Mouse (Mus musculus) bone marrow, adult 2 months (tissue): ENCODE results near the gene Wfdc1. TPM values are rescaled to one million over a fixed set of nuclear protein-coding genes. Genes with fewer than 3 reads are reported as not detected.

Experiments
- H3K27ac ChIP-seq: fragments of 200-500 bp; 2 replicates; pipeline ENCODE4 v1.5.1; 2012; ENCODE audit warnings: low read depth, mild to moderate bottlenecking, control low read depth, inconsistent platforms, low read length; ENCODE audit not compliant: control insufficient read depth, poor library complexity, insufficient read depth
- H3K4me1 ChIP-seq: fragments of 200-500 bp; 2 replicates; pipeline ENCODE4 v1.6.1; 2011; ENCODE audit warnings: low read length; ENCODE audit not compliant: control insufficient read depth, insufficient read depth
- H3K4me3 ChIP-seq: fragments of 200-500 bp; replicated peaks from 2 replicates; pipeline ENCODE3; 2011; ENCODE audit warnings: mild to moderate bottlenecking, low read depth, low read length, control low read depth; ENCODE audit not compliant: control insufficient read depth
- CTCF ChIP-seq: fragments of 200-500 bp; IDR thresholded peaks from 2 replicates; pipeline ENCODE4 v1.5.1; 2011; ENCODE audit warnings: low read length, control low read depth; ENCODE audit not compliant: control insufficient read depth, insufficient read depth
- POLR2A ChIP-seq: fragments of 200-500 bp; IDR thresholded peaks from 2 replicates; pipeline ENCODE4 v1.6.1; 2011; ENCODE audit warnings: low read depth, mild to moderate bottlenecking, control low read depth, low read length, borderline replicate concordance; ENCODE audit not compliant: control insufficient read depth
- WGBS: fragments of 180-500 bp; shearing (Covaris S2); methylation state at CpG from one replicate; pipeline ENCODE4 v1.1.7; 2018; 5-methylcytosine and 5-hydroxymethylcytosine counted together
- polyA plus RNA-seq: library from polyadenylated mRNA; stranded (reverse); fragments of >200 nt; gene quantifications from 2 replicates; pipeline ENCODE4 v1.2.4, GENCODE M21; 2011; ENCODE audit warnings: low replicate concordance; ENCODE audit not compliant: missing spikeins, insufficient read depth, insufficient read length

The Wfdc1 gene
- polyA plus RNA-seq, 1 experiment: not detected

DNA sequence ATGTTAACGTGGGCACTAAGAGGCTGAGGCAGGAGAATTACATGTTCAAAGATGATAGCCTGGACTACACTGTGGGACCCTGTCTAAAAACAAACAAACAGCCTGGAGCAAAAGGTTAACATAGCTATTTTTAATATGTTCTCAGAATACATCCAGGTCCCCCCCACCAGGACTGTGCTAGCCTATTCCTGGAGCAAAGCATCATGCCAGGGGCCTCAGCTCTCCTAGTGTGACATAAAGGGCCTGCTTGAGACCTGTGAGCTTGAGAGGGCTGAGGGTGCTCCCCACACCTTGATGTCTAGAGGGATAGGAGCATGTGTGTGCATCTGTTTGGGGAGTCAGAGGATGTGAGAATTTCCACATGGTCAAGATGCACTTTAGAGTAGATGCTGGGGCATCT, 42.4 kb upstream of the Wfdc1 start:
- no peak overlapping the region for H3K27ac ChIP-seq
- 64% methylated on average over 1 of the region's 1 CpGs for WGBS
- H3K4me3 ChIP-seq: no peak overlapping the region
- TF ChIP-seq POLR2A (no peak), CTCF (no peak)
- H3K4me1 ChIP-seq: no peaks in the 10 kb centered on the region; the same call in 1 of the 2 replicates

DNA sequence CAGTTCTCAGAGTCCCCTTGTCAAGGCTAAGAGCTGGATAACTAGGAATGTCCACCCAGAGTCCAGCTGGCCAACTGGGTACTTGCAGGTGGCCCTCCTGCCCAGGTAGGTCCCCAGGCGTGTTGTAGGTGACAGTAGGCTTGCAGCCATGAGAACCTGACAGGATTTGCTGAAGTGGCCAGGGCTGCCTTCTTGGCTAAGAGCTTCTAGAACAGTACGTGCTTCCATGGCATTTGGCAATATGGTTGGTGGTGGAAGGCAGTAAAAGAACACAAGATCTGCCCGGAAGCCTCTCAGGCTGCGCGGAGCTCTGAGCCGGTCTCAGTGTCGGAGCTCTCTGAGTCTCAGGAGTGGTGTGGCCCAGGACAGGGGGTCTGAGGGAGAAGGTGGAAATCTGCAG, 41.2 kb upstream of the Wfdc1 start:
- H3K4me1 ChIP-seq: no peaks in the 10 kb centered on the region; the same call in 1 of the 2 replicates
- H3K4me3 ChIP-seq: no peak overlapping the region
- no peak for TF ChIP-seq CTCF
- TF ChIP-seq POLR2A: no peak
- no peak overlapping the region for H3K27ac ChIP-seq
- WGBS: 86% methylated on average over 7 of the region's 7 CpGs

GRCm38 (mm10) chr8:119625788-119626187, 40.4 kb upstream of the Wfdc1 start:
- no peak for TF ChIP-seq POLR2A
- TF ChIP-seq CTCF: no peak
- Histone ChIP-seq H3K4me3 (no peak overlapping the region), H3K4me1 (no peaks in the 10 kb centered on the region; the same call in 1 of the 2 replicates), H3K27ac (no peak overlapping the region)
- WGBS: 87% methylated on average over 22 of the region's 22 CpGs

DNA sequence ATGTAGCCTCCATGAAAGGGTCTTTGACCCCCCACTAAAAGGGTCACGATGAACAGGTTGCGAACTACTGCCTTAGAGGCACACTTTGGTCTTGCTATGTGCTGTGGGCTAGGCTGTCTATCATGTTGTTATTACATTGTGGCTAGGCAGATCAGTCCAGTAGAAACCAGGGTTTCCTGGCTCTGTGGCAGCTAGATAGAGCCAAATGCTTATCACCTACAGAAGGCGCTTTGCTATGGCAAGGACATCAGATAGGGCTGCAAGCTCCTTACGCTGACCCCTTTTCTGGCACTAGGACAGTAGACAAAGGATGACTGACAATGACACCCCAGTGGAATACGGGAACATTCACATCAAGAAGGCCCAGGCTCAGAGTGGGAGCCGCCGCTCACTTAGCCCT, 39.0 kb upstream of the Wfdc1 start:
- WGBS: 70% methylated on average over 7 of the region's 7 CpGs
- Histone ChIP-seq H3K4me3 (no peak overlapping the region), H3K27ac (no peak overlapping the region), H3K4me1 (no peaks in the 10 kb centered on the region; the same call in 1 of the 2 replicates)
- TF ChIP-seq POLR2A: no peak

GRCm38 (mm10) chr8:119627613-119628359, 38.4 kb upstream of the Wfdc1 start:
- WGBS: 71% methylated on average over 10 of the region's 10 CpGs
- Histone ChIP-seq H3K4me3 (no peak overlapping the region), H3K4me1 (no peaks in the 10 kb centered on the region; the same call in 1 of the 2 replicates), H3K27ac (no peak overlapping the region)
- TF ChIP-seq CTCF (no peak), POLR2A (no peak)

GRCm38 (mm10) chr8:119630841-119631240, 35.3 kb upstream of the Wfdc1 start:
- WGBS: 63% methylated on average over 3 of the region's 3 CpGs

DNA sequence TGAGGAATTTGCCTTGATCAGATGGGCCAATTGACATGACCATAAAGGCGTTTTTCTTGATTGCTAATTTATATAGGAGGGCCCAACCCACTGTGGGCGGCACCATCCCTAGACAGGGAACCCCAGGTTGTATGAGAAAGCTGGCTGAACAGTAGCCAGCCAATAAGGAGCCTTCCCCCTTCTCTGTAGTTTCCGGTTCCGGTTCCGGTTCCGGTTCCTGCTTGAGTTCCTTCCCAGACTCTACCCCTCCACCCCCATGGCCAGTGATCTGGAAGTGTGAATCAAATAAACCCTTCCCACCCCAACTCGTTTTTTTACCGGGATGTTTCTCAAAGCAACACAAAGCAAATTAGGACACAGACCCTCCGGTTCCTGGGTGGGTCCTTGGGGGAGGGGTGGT, 33.9 kb upstream of the Wfdc1 start:
- no peak for TF ChIP-seq CTCF
- TF ChIP-seq POLR2A: no peak
- Histone ChIP-seq H3K4me3 (no peak overlapping the region), H3K4me1 (no peaks in the 10 kb centered on the region; the same call in 1 of the 2 replicates), H3K27ac (no peak overlapping the region)
- 75% methylated on average over 9 of the region's 9 CpGs for WGBS

More at GRCm38 (mm10) chr8:119630841-119631240, 35.3 kb upstream of the Wfdc1 start:
- TF ChIP-seq POLR2A (no peak), CTCF (no peak)
- H3K4me3 ChIP-seq: no peak overlapping the region
- no peak overlapping the region for H3K27ac ChIP-seq
- H3K4me1 ChIP-seq: no peaks in the 10 kb centered on the region; the same call in 1 of the 2 replicates

GRCm38 (mm10) chr8:119632909-119633308, 33.3 kb upstream of the Wfdc1 start:
- no peak for TF ChIP-seq CTCF
- no peaks in the 10 kb centered on the region; the same call in 1 of the 2 replicates for H3K4me1 ChIP-seq
- H3K27ac ChIP-seq: no peak overlapping the region
- WGBS: 52% methylated on average over 29 of the region's 29 CpGs
- no peak overlapping the region for H3K4me3 ChIP-seq

DNA sequence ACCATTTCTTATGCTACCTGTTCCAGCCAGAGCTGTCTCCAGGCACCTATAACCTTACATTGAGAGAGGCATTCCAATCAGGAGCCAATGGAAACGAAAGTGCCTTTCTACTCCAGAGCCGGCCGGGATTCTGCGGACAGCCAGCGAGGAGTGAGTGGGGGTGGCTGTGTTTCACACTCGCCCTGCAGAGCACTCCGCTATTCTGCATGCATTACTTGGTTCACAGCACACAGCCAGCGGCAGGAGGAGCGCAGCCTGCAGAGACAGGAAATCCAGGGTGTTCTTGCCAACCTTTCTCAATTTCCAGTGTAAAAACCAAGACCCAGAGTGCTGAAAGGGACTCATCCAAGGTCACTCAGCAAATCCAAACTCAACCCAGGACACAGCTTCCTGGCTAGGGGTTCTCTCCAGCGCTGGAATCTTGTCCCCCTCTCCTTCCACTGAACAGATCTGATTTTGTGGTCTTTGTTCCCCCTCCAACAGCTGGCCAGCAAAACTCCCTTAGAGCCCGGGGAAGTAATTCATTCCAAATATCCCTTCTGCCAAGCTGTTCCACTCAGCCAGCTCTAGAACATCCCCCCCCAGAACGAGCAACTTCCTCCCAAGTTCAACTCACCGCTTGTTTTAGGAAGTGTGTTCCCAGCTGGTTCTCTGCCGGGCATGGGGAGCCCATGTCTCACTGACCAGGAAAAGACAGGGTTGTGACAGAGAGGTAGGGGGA, 31.4 kb upstream of the Wfdc1 start:
- WGBS: 25% methylated on average over 14 of the region's 14 CpGs
- no peak for TF ChIP-seq CTCF
- no peak for TF ChIP-seq POLR2A

More for the DNA sequence above, 31.4 kb upstream of the Wfdc1 start:
- no peaks in the 10 kb centered on the region for H3K4me1 ChIP-seq
- no peak overlapping the region for H3K4me3 ChIP-seq
- no peak overlapping the region for H3K27ac ChIP-seq
